Mouse (Mus musculus) lung, postnatal 0 days (tissue): ENCODE measurements at regions not wholly inside any gene's neighbourhood (a gene's known extent, or its start where the extent isn't known, plus 50 kb on each side); places are given as distances from the start of the nearest gene placed in this dataset.

Experiments
- ATAC-seq: fragments of 200-750 bp; cut with Nextera tagmentation; 2 replicates; pipeline ENCODE4 v1.8.0; 2017; ENCODE audit warnings: moderate library complexity
- DNase-seq: peaks from one replicate; pipeline ENCODE4 v3.0.0-alpha.2; 2016; ENCODE audit warnings: low spot score
- H3K27ac ChIP-seq: fragments of 300-500 bp; sonication (generic); 2 replicates; pipeline ENCODE4 v1.5.1; 2014; ENCODE audit warnings: antibody characterized with exemption, mild to moderate bottlenecking, low read length, mixed read lengths
- H3K27me3 ChIP-seq: fragments of 300-500 bp; sonication (generic); replicated peaks from 2 replicates; pipeline ENCODE4 v1.6.1; 2014; ENCODE audit warnings: low read length, mixed read lengths; ENCODE audit not compliant: insufficient read depth
- H3K36me3 ChIP-seq: fragments of 300-500 bp; sonication (generic); 2 replicates; pipeline ENCODE4 v1.6.1; 2014; ENCODE audit warnings: low read length, mixed read lengths; ENCODE audit not compliant: insufficient read depth
- H3K4me1 ChIP-seq: fragments of 300-500 bp; sonication (generic); 2 replicates; pipeline ENCODE4 v1.6.1; 2014; ENCODE audit warnings: antibody characterized with exemption, low read depth, low read length, mixed read lengths; ENCODE audit not compliant: insufficient read depth
- H3K4me2 ChIP-seq: fragments of 300-500 bp; sonication (generic); replicated peaks from 2 replicates; pipeline ENCODE4 v1.6.1; 2014; ENCODE audit warnings: low read depth, mild to moderate bottlenecking, low read length, moderate library complexity, mixed read lengths
- H3K4me3 ChIP-seq: fragments of 300-500 bp; sonication (generic); 2 replicates; pipeline ENCODE4 v1.5.1; 2014; ENCODE audit warnings: low read depth, low read length
- H3K9ac ChIP-seq: fragments of 300-500 bp; sonication (generic); replicated peaks from 2 replicates; pipeline ENCODE4 v1.6.1; 2014; ENCODE audit warnings: low read depth, mild to moderate bottlenecking
- H3K9me3 ChIP-seq: fragments of 300-500 bp; sonication (generic); 2 replicates; pipeline ENCODE4 v1.6.1; 2016; ENCODE audit warnings: low read length, mixed read lengths
- CTCF ChIP-seq: IDR thresholded peaks from 2 replicates; pipeline ENCODE4 v1.5.1; 2016; ENCODE audit warnings: antibody characterized with exemption, mild to moderate bottlenecking
- EP300 ChIP-seq: IDR thresholded peaks from 2 replicates; pipeline ENCODE4 v1.6.1; 2016; ENCODE audit warnings: antibody characterized with exemption, mild to moderate bottlenecking, control low read depth
- WGBS: fragments of 180-500 bp; shearing (Covaris S2); extraction: QIAGEN DNeasy Blood & Tissue Kit; methylation state at CpG from one replicate; pipeline ENCODE4 v1.1.7; 2014; 5-methylcytosine and 5-hydroxymethylcytosine counted together

GRCm38 (mm10) chr12:39526535-39527215, 511.1 kb downstream of the Arl4a start:
- Histone ChIP-seq H3K27me3 (no peaks in the 10 kb centered on the region), H3K9ac (no peak overlapping the region), H3K27ac (no peak overlapping the region), H3K36me3 (no peaks in the 10 kb centered on the region), H3K4me2 (no peak overlapping the region), H3K4me1 (no peaks in the 10 kb centered on the region), H3K4me3 (no peak overlapping the region), H3K9me3 (no peaks in the 10 kb centered on the region)
- ATAC-seq, result no peak
- DNase-seq, result no peak
- WGBS, result 63% methylated on average over 6 of the region's 6 CpGs
- TF ChIP-seq CTCF (no peak), EP300 (no peak)

- no peak for DNase-seq
- no peaks in the 10 kb centered on the region for H3K4me1 ChIP-seq
- no peak overlapping the region for H3K4me3 ChIP-seq
- H3K9ac ChIP-seq, result no peak overlapping the region
- no peak for ATAC-seq
- no peaks in the 10 kb centered on the region for H3K27me3 ChIP-seq
- no peaks in the 10 kb centered on the region for H3K36me3 ChIP-seq
- WGBS, result 81% methylated on average over 4 of the region's 4 CpGs
- no peaks in the 10 kb centered on the region for H3K9me3 ChIP-seq
- H3K4me2 ChIP-seq, result no peak overlapping the region
- no peak for TF ChIP-seq EP300
- TF ChIP-seq CTCF, result no peak
- H3K27ac ChIP-seq, result no peak overlapping the region
Observed at GRCm38 (mm10) chr12:39515690-39516089, 522.1 kb downstream of the Arl4a start.

GRCm38 (mm10) chr12:39510855-39511254, 527.0 kb downstream of the Arl4a start:
- 79% methylated on average over 5 of the region's 5 CpGs for WGBS
- ATAC-seq (no peak), DNase-seq (no peak)
- no peaks in the 10 kb centered on the region for H3K27me3 ChIP-seq
- H3K4me3 ChIP-seq, result no peak overlapping the region
- H3K9ac ChIP-seq, result no peak overlapping the region
- peaks cover 3% of the 10 kb centered on the region; the same call in 1 of the 2 replicates for H3K4me1 ChIP-seq
- no peaks in the 10 kb centered on the region for H3K36me3 ChIP-seq
- no peaks in the 10 kb centered on the region for H3K9me3 ChIP-seq
- TF ChIP-seq CTCF, result no peak
- TF ChIP-seq EP300, result no peak
- H3K4me2 ChIP-seq, result no peak overlapping the region
- H3K27ac ChIP-seq, result no peak overlapping the region

- peak; percentile 75 for ATAC-seq
Observed at GRCm38 (mm10) chr12:39510073-39510812, 527.6 kb downstream of the Arl4a start.

GRCm38 (mm10) chr12:39496203-39496602, 541.6 kb downstream of the Arl4a start:
- peak; percentile 49 for DNase-seq
- WGBS, result 32% methylated on average over 2 of the region's 2 CpGs
- TF ChIP-seq CTCF (peak; percentile 61), EP300 (no peak)

More at GRCm38 (mm10) chr12:39510073-39510812, 527.6 kb downstream of the Arl4a start:
- peak; percentile 90 for DNase-seq
- H3K4me1 ChIP-seq, result peaks cover 3% of the 10 kb centered on the region; the same call in 1 of the 2 replicates
- no peaks in the 10 kb centered on the region for H3K9me3 ChIP-seq
- TF ChIP-seq CTCF (peak; percentile 93), EP300 (no peak)
- 27% methylated on average over 13 of the region's 13 CpGs for WGBS
- no peak overlapping the region for H3K27ac ChIP-seq
- H3K27me3 ChIP-seq, result no peaks in the 10 kb centered on the region
- no peak overlapping the region for H3K9ac ChIP-seq
- H3K36me3 ChIP-seq, result no peaks in the 10 kb centered on the region
- H3K4me3 ChIP-seq, result no peak overlapping the region
- H3K4me2 ChIP-seq, result no peak overlapping the region

GRCm38 (mm10) chr12:39493578-39494218, 544.1 kb downstream of the Arl4a start:
- WGBS, result 54% methylated on average over 6 of the region's 6 CpGs
- TF ChIP-seq EP300 (no peak), CTCF (peak; percentile 60)
- no peaks in the 10 kb centered on the region for H3K9me3 ChIP-seq
- no peak for ATAC-seq
- H3K9ac ChIP-seq, result no peak overlapping the region
- H3K27ac ChIP-seq, result no peak overlapping the region
- H3K36me3 ChIP-seq, result no peaks in the 10 kb centered on the region
- DNase-seq, result peak; percentile 61
- no peak overlapping the region for H3K4me3 ChIP-seq
- no peaks in the 10 kb centered on the region for H3K27me3 ChIP-seq
- H3K4me2 ChIP-seq, result no peak overlapping the region
- no peaks in the 10 kb centered on the region for H3K4me1 ChIP-seq

More at GRCm38 (mm10) chr12:39496203-39496602, 541.6 kb downstream of the Arl4a start:
- H3K9me3 ChIP-seq, result no peaks in the 10 kb centered on the region
- no peaks in the 10 kb centered on the region for H3K4me1 ChIP-seq
- ATAC-seq, result no peak
- H3K4me2 ChIP-seq, result no peak overlapping the region
- no peak overlapping the region for H3K4me3 ChIP-seq
- H3K27ac ChIP-seq, result no peak overlapping the region
- H3K36me3 ChIP-seq, result no peaks in the 10 kb centered on the region
- no peaks in the 10 kb centered on the region for H3K27me3 ChIP-seq
- H3K9ac ChIP-seq, result no peak overlapping the region
